Mouse (Mus musculus) CH12.LX (cell line): Measurements from ENCODE around the gene Spib.
A peak's percentile ranks its signal among the peaks of the same experiment; 100 is the strongest.

ENCODE experiments used
- BHLHE40 ChIP-seq: IDR thresholded peaks from 2 replicates; pipeline ENCODE4 v1.6.1; 2011; ENCODE audit warnings: mild to moderate bottlenecking, low read depth, low read length, improper control_type of control experiment
- CHD1 ChIP-seq: IDR thresholded peaks from 2 replicates; pipeline ENCODE4 v1.6.1; 2012; ENCODE audit warnings: low read depth, low read length, improper control_type of control experiment, inconsistent platforms
- CTCF ChIP-seq, 2 experiments: IDR thresholded peaks in 1 of 2; conservative IDR thresholded peaks in 1 of 2; 2 replicates each; pipeline ENCODE4 v1.5.1; 2011 to 2012; ENCODE audit warnings: low read depth in 2 of 2, low read length in 2 of 2, improper control_type of control experiment in 1 of 2, inconsistent platforms in 1 of 2, mild to moderate bottlenecking in 1 of 2, moderate library complexity in 1 of 2
- EP300 ChIP-seq: IDR thresholded peaks from 2 replicates; pipeline ENCODE4 v1.6.1; 2011; ENCODE audit warnings: low read length, improper control_type of control experiment
- MAX ChIP-seq: IDR thresholded peaks from 2 replicates; pipeline ENCODE4 v1.6.1; 2011; ENCODE audit warnings: low read length, improper control_type of control experiment
- MAZ ChIP-seq: IDR thresholded peaks from 2 replicates; pipeline ENCODE4 v1.6.1; 2012; ENCODE audit warnings: low read depth, mild to moderate bottlenecking, inconsistent platforms, low read length, improper control_type of control experiment, moderate library complexity
- MEF2A ChIP-seq: IDR thresholded peaks from 2 replicates; pipeline ENCODE4 v1.6.1; 2014; ENCODE audit warnings: low read depth, mild to moderate bottlenecking, inconsistent platforms, low read length, improper control_type of control experiment, borderline replicate concordance
- POLR2AphosphoS2 ChIP-seq: IDR thresholded peaks from 2 replicates; pipeline ENCODE4 v1.6.1; 2011; ENCODE audit warnings: low read depth, low read length, improper control_type of control experiment
- RCOR1 ChIP-seq: conservative IDR thresholded peaks from 2 replicates; pipeline ENCODE4 v1.6.1; 2012; ENCODE audit warnings: low read depth, mild to moderate bottlenecking, inconsistent platforms, low read length, improper control_type of control experiment

DNA sequence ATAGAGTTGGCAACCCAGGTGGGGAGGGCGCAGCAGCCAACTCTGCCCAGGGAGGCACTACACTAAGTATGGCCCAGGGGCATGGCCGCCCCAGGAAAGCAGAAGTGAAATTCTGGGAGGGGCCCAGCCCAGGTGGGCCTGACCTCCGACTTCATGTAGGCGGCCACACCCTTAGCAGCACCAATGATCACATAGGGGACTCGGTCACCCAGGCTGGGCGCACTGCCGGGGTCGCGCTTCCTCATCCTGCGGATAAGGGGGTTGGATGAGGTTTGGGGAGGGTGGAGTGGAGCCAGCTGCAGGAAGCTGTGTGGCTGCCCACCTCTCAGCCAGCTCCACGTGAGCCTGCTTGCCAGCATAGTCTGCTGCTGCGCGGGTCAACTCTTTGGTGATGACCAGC lies 2.4 kb upstream of the Spib start:
- TF ChIP-seq BHLHE40: peak; percentile 89
- peak; percentile 63; the same call in 1 of the 2 replicates for TF ChIP-seq MEF2A
- TF ChIP-seq CTCF (conservative IDR thresholded peaks at IDR 0.05 in 1 of 2, IDR thresholded peaks at IDR 0.05 in 1 of 2; ENCODE audit: low read depth in 2 of 2, low read length in 2 of 2): no peak
- TF ChIP-seq POLR2AphosphoS2: no peak
- TF ChIP-seq MAZ: peak; percentile 82; the same call in 1 of the 2 replicates
- peak; percentile 76; the same call in 1 of the 2 replicates for TF ChIP-seq EP300
- peak; percentile 65; the same call in 1 of the 2 replicates for TF ChIP-seq RCOR1
- TF ChIP-seq CHD1: no peak
- TF ChIP-seq MAX: peak; percentile 60; the same call in 1 of the 2 replicates
